Mouse (Mus musculus) hindbrain, embryonic 14.5 days (tissue): Measurements from ENCODE around the gene C1ql4. TPM values are rescaled to one million over a fixed set of nuclear protein-coding genes. Genes with fewer than 3 reads are reported as not detected.
A peak's percentile ranks its signal among the peaks of the same experiment; 100 is the strongest.
"Not testable (repeated sequence)": the region's sequence is repeated elsewhere in the genome, so short reads cannot be mapped to it uniquely, and the experiment has no call there.

Source experiments
- ATAC-seq: fragments of 200-750 bp; cut with Nextera tagmentation; 2 replicates; pipeline ENCODE4 v1.8.0; 2017; ENCODE audit warnings: moderate number of reproducible peaks, mild to moderate bottlenecking, moderate TSS enrichment, moderate library complexity; ENCODE audit not compliant: low FRiP score
- DNase-seq: peaks from one replicate; pipeline ENCODE4 v3.0.0-alpha.2; 2015; ENCODE audit warnings: low spot score
- H3K27ac ChIP-seq: fragments of 300-500 bp; sonication (generic); 2 replicates; pipeline ENCODE4 v1.5.1; 2014; ENCODE audit warnings: mild to moderate bottlenecking, moderate library complexity
- H3K27me3 ChIP-seq: fragments of 300-500 bp; sonication (generic); 2 replicates; pipeline ENCODE4 v1.6.1; 2014; ENCODE audit warnings: mild to moderate bottlenecking, low read length, mixed read lengths; ENCODE audit not compliant: control insufficient read depth, insufficient read depth
- H3K36me3 ChIP-seq: fragments of 300-500 bp; sonication (generic); replicated peaks from 2 replicates; pipeline ENCODE4 v1.6.1; 2014; ENCODE audit not compliant: control insufficient read depth, insufficient read depth
- H3K4me1 ChIP-seq: fragments of 300-500 bp; sonication (generic); replicated peaks from 2 replicates; pipeline ENCODE4 v1.6.1; 2014; ENCODE audit warnings: antibody characterized with exemption, low read length, mixed read lengths; ENCODE audit not compliant: control insufficient read depth, insufficient read depth
- H3K4me2 ChIP-seq: fragments of 300-500 bp; sonication (generic); replicated peaks from 2 replicates; pipeline ENCODE4 v1.6.1; 2014; ENCODE audit warnings: mild to moderate bottlenecking, moderate library complexity
- H3K4me3 ChIP-seq: fragments of 300-500 bp; sonication (generic); replicated peaks from 2 replicates; pipeline ENCODE4 v1.5.1; 2014; ENCODE audit warnings: mild to moderate bottlenecking, low read length
- H3K9ac ChIP-seq: fragments of 300-500 bp; sonication (generic); 2 replicates; pipeline ENCODE4 v1.6.1; 2014
- H3K9me3 ChIP-seq: fragments of 300-500 bp; sonication (generic); 2 replicates; pipeline ENCODE4 v1.6.1; 2016; ENCODE audit warnings: low read length; ENCODE audit not compliant: control insufficient read depth
- WGBS: fragments of 180-500 bp; shearing (Covaris S2); extraction: QIAGEN DNeasy Blood & Tissue Kit; methylation state at CpG from one replicate; pipeline ENCODE4 v1.1.7; 2014; 5-methylcytosine and 5-hydroxymethylcytosine counted together
- polyA plus RNA-seq: library from polyadenylated mRNA; unstranded; fragments of >200 nt; fragmentation: Nextera tagmentation; extraction: Ambion mirVana; gene quantifications from 2 replicates; pipeline ENCODE4 v1.2.1, GENCODE M21; 2014

C1ql4 gene
- polyA plus RNA-seq, 1 experiment from 2014 or later, result 4.7 TPM

DNA sequence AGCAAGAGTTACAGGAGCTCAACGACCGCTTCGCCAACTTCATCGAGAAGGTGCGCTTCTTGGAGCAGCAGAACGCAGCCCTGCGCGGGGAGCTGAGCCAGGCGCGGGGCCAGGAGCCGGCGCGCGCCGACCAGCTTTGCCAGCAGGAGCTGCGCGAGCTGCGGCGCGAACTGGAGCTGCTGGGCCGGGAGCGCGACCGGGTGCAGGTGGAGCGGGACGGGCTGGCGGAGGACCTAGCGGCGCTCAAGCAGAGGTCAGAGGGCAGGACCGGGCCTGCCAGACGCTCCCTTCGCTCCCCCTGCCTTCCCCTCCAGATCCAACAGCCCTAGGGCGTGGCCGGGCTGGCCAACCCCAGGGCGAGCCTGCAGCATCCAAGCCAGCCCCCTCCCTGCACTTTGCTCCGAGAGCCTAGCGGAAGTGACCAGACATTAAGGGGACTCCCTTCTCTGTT lies 32.1 kb downstream of the C1ql4 start:
- WGBS, result 0% methylated on average over 33 of the region's 37 CpGs
- no peak for ATAC-seq
- no peak overlapping the region for H3K27ac ChIP-seq

GRCm38 (mm10) chr15:99055040-99055439 lies 32.6 kb downstream of the C1ql4 start, which contains the start of gene Prph:
Gene Prph (plus strand): TSS chr15:99055174.
- Histone ChIP-seq H3K4me2 (peak within 1 kb of the TSS; percentile 63), H3K27ac (no peak within 1 kb of the TSS), H3K36me3 (no peaks in the 10 kb centered on the region), H3K27me3 (peaks cover 78% of the 10 kb centered on the region), H3K4me1 (peaks cover 10% of the 10 kb centered on the region), H3K9me3 (no peaks in the 10 kb centered on the region), H3K4me3 (peak within 1 kb of the TSS; percentile 38), H3K9ac (peak within 1 kb of the TSS; percentile 42)
- WGBS, result under 1% methylated on average over 25 of the region's 30 CpGs
- DNase-seq, result no peak
- ATAC-seq, result no peak

More for the DNA sequence above, 32.1 kb downstream of the C1ql4 start:
- peak overlapping the region; percentile 42 for H3K9ac ChIP-seq
- H3K4me3 ChIP-seq, result peak overlapping the region; percentile 38
- peaks cover 78% of the 10 kb centered on the region for H3K27me3 ChIP-seq
- H3K4me2 ChIP-seq, result peak overlapping the region; percentile 63
- DNase-seq, result peak; percentile 67
- H3K36me3 ChIP-seq, result no peaks in the 10 kb centered on the region
- peaks cover 10% of the 10 kb centered on the region for H3K4me1 ChIP-seq
- no peaks in the 10 kb centered on the region for H3K9me3 ChIP-seq

GRCm38 (mm10) chr15:99053373-99053772 lies 34.2 kb downstream of the C1ql4 start:
- ATAC-seq (no peak), DNase-seq (no peak)
- 6% methylated on average over 9 of the region's 9 CpGs for WGBS

DNA sequence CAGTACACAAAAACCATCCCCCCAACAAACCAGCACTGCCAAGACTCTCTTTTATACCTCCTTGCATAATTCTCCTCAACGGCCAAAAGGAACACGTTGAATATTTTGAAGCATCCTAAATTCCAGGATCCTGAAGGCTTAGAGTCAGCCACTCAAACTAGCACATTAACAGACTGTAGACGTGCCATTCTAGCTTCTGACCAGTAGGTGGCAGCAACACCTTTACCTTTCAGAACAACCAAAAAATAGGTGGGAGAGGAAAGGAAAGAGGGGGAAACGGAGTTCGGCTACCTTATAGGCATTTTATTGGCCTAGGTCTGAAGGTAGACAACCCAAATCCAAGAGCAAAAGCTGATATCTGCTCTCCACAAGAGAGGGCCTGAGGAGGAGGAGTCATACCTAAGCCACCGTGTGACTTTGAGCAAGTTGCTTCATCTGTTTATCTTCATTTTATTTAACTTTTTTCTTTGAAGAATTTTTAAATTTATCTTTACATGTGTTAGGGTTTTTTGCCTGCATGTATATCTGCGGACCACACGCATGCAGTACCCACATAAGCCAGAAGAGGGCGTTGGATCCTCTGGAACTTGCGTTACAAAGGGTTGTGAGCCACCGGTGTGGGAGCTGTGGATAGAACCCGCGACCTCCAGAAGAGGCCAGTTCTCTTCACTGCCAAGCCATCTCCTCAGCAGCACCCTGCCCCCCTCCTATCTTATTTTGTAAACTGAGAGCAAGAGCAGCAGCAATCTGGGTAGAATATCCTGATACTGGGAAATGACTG lies 38.0 kb downstream of the C1ql4 start:
- Histone ChIP-seq H3K9ac (no peak overlapping the region), H3K9me3 (no peaks in the 10 kb centered on the region), H3K4me2 (no peak overlapping the region), H3K27me3 (peaks cover 24% of the 10 kb centered on the region), H3K36me3 (no peaks in the 10 kb centered on the region), H3K27ac (no peak overlapping the region), H3K4me1 (0 out of 2 replicates have a peak, but pooled peaks cover 3% of the 10 kb centered on the region), H3K4me3 (no peak overlapping the region)
- ATAC-seq, result no peak
- 31% methylated on average over 13 of the region's 13 CpGs for WGBS
- peak; percentile 87 for DNase-seq

More at GRCm38 (mm10) chr15:99053373-99053772, 34.2 kb downstream of the C1ql4 start:
- H3K36me3 ChIP-seq, result no peaks in the 10 kb centered on the region
- no peaks in the 10 kb centered on the region for H3K9me3 ChIP-seq
- H3K4me1 ChIP-seq, result peaks cover 10% of the 10 kb centered on the region
- H3K4me2 ChIP-seq, result 0 out of 2 replicates have a peak overlapping the region, but pooled peaks have one; percentile 4
- no peak overlapping the region for H3K4me3 ChIP-seq
- peak overlapping the region; percentile 32; the same call in 1 of the 2 replicates for H3K27ac ChIP-seq
- H3K27me3 ChIP-seq, result peaks cover 61% of the 10 kb centered on the region
- 0 out of 2 replicates have a peak overlapping the region, but pooled peaks have one; percentile 28 for H3K9ac ChIP-seq

DNA sequence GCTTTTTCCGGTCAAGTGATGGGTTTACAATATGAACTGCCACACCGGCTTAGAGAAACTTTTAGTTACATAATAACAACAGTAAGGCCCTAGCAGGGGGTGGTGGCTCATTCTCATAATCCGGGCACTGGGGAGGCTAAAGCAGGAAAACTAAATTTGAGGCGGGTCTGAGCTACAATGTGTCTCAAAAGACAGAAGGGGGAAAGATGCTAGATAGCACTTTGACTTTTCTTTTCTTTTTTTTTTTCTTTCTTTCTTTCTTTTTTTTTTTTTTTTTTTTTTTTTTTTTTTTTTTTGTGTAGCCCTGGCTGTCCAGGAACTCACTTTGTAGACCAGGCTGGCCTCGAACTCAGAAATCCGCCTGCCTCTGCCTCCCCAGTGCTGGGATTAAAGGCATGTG lies 41.9 kb downstream of the C1ql4 start:
- H3K9me3 ChIP-seq, DNase-seq, H3K4me1 ChIP-seq, H3K27ac ChIP-seq, H3K4me3 ChIP-seq, ATAC-seq, H3K36me3 ChIP-seq, H3K4me2 ChIP-seq, H3K27me3 ChIP-seq, H3K9ac ChIP-seq: not testable (repeated sequence)
- WGBS, result 81% methylated on average over 6 of the region's 6 CpGs

DNA sequence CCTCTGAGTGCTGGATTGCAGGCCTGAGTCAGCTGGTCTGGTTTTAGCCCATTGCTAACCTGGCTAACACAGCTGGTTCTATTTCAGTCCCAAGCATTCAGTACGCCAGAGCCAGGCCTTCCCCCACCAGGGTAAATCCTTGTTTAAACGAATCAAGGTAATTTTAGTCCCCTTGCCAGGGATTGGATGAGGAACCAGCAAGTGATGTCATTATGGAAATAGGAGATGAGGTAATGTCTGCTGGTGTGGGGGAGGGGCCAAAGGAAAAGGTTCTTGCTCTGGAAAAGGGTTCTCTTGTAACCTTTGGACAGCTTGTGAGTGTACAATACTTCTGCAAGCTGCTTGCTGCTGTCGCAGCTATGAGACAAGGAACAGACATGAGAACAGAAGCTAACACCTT lies 42.8 kb downstream of the C1ql4 start:
- ATAC-seq, result no peak
- H3K9ac ChIP-seq, result no peak overlapping the region

GRCm38 (mm10) chr15:99042334-99042733 lies 45.3 kb downstream of the C1ql4 start:
- WGBS, result 82% methylated on average over 5 of the region's 5 CpGs
- Histone ChIP-seq H3K27ac (no peak overlapping the region), H3K4me1 (no peaks in the 10 kb centered on the region), H3K27me3 (no peaks in the 10 kb centered on the region; the same call in 1 of the 2 replicates), H3K9me3 (no peaks in the 10 kb centered on the region), H3K9ac (no peak overlapping the region), H3K36me3 (no peaks in the 10 kb centered on the region), H3K4me2 (no peak overlapping the region), H3K4me3 (no peak overlapping the region)
- no peak for ATAC-seq
- DNase-seq, result no peak

More for the DNA sequence above, 42.8 kb downstream of the C1ql4 start:
- H3K4me1 ChIP-seq, result no peaks in the 10 kb centered on the region
- H3K27ac ChIP-seq, result no peak overlapping the region
- H3K4me3 ChIP-seq, result no peak overlapping the region
- H3K9me3 ChIP-seq, result no peaks in the 10 kb centered on the region
- no peak for DNase-seq
- H3K36me3 ChIP-seq, result no peaks in the 10 kb centered on the region
- no peaks in the 10 kb centered on the region; the same call in 1 of the 2 replicates for H3K27me3 ChIP-seq
- no peak overlapping the region for H3K4me2 ChIP-seq
- 58% methylated on average over 3 of the region's 3 CpGs for WGBS

DNA sequence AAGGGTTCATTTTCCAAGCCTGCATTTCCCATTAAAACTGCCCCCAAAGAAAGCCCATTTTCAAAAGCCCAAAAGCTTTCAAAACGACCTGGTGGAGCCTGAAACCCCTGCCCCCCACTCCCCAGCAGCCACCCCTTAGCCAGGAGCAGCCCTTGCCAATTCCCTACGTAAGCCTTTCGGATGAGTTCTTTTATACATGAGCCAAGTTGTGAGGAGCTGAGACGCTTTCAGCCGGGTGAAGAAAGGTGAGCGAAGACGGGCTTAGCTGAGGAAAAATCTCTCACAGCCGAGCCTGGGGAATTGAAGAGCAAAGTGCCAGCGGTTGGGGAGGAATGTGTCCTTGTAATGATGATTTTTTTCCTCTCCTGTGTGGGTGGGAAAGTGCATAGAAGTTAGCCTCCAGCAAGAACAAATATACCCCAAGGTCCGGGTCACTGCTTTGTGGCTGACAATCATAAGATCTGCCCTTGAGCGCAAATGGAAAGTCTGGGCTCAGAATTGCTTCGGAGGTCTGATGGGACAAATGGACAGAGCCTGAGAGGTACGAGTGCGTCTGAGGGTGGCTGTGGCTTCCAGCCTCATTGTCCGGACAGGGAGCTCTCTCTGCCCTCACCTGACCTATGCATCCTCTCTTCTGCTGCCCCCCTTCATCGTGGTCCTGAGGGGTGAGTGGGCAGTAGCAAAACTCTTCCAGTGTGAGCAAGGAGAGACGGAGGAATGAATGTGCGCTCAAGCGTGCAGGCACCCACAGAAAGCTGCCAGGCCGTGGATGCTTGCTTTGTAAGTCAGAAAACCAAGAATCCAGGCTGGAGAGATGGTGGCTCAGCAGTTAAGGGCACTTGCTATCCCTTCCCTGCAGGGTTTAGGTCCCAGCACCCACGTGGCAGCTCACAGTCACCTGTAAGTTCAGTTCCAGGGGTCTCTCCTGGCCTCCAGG lies 46.4 kb downstream of the C1ql4 start:
- Histone ChIP-seq H3K9me3 (no peaks in the 10 kb centered on the region), H3K36me3 (no peaks in the 10 kb centered on the region), H3K4me3 (no peak overlapping the region), H3K4me2 (no peak overlapping the region), H3K27ac (no peak overlapping the region; the same call in 1 of the 2 replicates), H3K9ac (no peak overlapping the region), H3K27me3 (no peaks in the 10 kb centered on the region), H3K4me1 (no peaks in the 10 kb centered on the region)
- ATAC-seq, result no peak
- no peak for DNase-seq
- WGBS, result 49% methylated on average over 21 of the region's 21 CpGs
